Mouse (Mus musculus) kidney, embryonic 14.5 days (tissue): ENCODE measurements around the gene Gm4952. TPM values are rescaled to one million over a fixed set of nuclear protein-coding genes. Genes with fewer than 3 reads are reported as not detected.

Experiments
- polyA plus RNA-seq: library from polyadenylated mRNA; unstranded; fragments of >200 nt; fragmentation: Nextera tagmentation; extraction: Ambion mirVana; gene quantifications from 2 replicates; pipeline ENCODE4 v1.2.1, GENCODE M21; 2014

Gm4952 gene
- polyA plus RNA-seq, 1 experiment from 2014 or later, result 0.09 TPM

Other genes with a start within 250 kb of the Gm4952 start
- gene Olfr1440, start 212.7 kb upstream of the Gm4952 start, polyA plus RNA-seq, result not detected in 2 replicates
- gene Olfr1441, start 182.5 kb upstream of the Gm4952 start, polyA plus RNA-seq, result not detected in 2 replicates
- not detected in 2 replicates for gene Pfpl, start 172.1 kb upstream of the Gm4952 start, polyA plus RNA-seq
- 0.58 and 0.69 TPM in 2 replicates for gene Mpeg1, start 139.2 kb upstream of the Gm4952 start, polyA plus RNA-seq
- 3.9 and 7.5 TPM in 2 replicates for gene Dtx4, start 98.5 kb upstream of the Gm4952 start, polyA plus RNA-seq
- 28.8 and 29.3 TPM in 2 replicates for gene Fam111a, start 54.2 kb upstream of the Gm4952 start, polyA plus RNA-seq
- 4.3 and 4.4 TPM in 2 replicates for gene Glyat, start 33.3 kb downstream of the Gm4952 start, polyA plus RNA-seq
- not detected in 2 replicates for gene Olfr1442, start 70.5 kb downstream of the Gm4952 start, polyA plus RNA-seq
- gene Olfr1443, start 78.1 kb downstream of the Gm4952 start, polyA plus RNA-seq, result not detected in 2 replicates
- 19.3 and 29.0 TPM in 2 replicates for gene Keg1, start 95.8 kb downstream of the Gm4952 start, polyA plus RNA-seq
- 0.37 and 2.3 TPM in 2 replicates for gene Cntf, start 165.7 kb downstream of the Gm4952 start, polyA plus RNA-seq
- gene Zfp91, start 196.2 kb downstream of the Gm4952 start, polyA plus RNA-seq, result 14.6 and 18.1 TPM in 2 replicates
- 0.97 and 1.6 TPM in 2 replicates for gene Lpxn, start 196.2 kb downstream of the Gm4952 start, polyA plus RNA-seq
- gene Gm5244, start 246.7 kb downstream of the Gm4952 start, polyA plus RNA-seq, result not detected in 2 replicates